Mouse (Mus musculus) limb, embryonic 12.5 days (tissue): ENCODE measurements around the gene Bmt2. TPM values are rescaled to one million over a fixed set of nuclear protein-coding genes. Genes with fewer than 3 reads are reported as not detected.

ENCODE experiments used
- ATAC-seq: fragments of 200-750 bp; cut with Nextera tagmentation; 2 replicates; pipeline ENCODE4 v1.8.0; 2017; ENCODE audit warnings: low read depth, moderate TSS enrichment; ENCODE audit not compliant: insufficient number of reproducible peaks, insufficient read depth, low FRiP score, low TSS enrichment
- H3K27ac ChIP-seq: fragments of 300-500 bp; sonication (generic); 2 replicates; pipeline ENCODE4 v1.5.1; 2016; ENCODE audit warnings: mild to moderate bottlenecking, moderate library complexity
- H3K27me3 ChIP-seq: fragments of 300-500 bp; sonication (generic); 2 replicates; pipeline ENCODE4 v1.6.1; 2016; ENCODE audit warnings: mild to moderate bottlenecking, moderate library complexity
- H3K36me3 ChIP-seq: fragments of 300-500 bp; sonication (generic); 2 replicates; pipeline ENCODE4 v1.6.1; 2016; ENCODE audit warnings: mild to moderate bottlenecking, moderate library complexity
- H3K4me1 ChIP-seq: fragments of 300-500 bp; sonication (generic); replicated peaks from 2 replicates; pipeline ENCODE4 v1.6.1; 2016
- H3K4me2 ChIP-seq: fragments of 300-500 bp; sonication (generic); 2 replicates; pipeline ENCODE4 v1.6.1; 2016; ENCODE audit warnings: mild to moderate bottlenecking, moderate library complexity
- H3K4me3 ChIP-seq: fragments of 300-500 bp; sonication (generic); replicated peaks from 2 replicates; pipeline ENCODE4 v1.5.1; 2016; ENCODE audit warnings: mild to moderate bottlenecking
- H3K9ac ChIP-seq: fragments of 300-500 bp; sonication (generic); replicated peaks from 2 replicates; pipeline ENCODE4 v1.6.1; 2016; ENCODE audit warnings: mild to moderate bottlenecking, moderate library complexity
- H3K9me3 ChIP-seq: fragments of 300-500 bp; sonication (generic); 2 replicates; pipeline ENCODE4 v1.6.1; 2016; ENCODE audit warnings: mild to moderate bottlenecking, moderate library complexity
- WGBS: fragments of 180-500 bp; shearing (Covaris S2); methylation state at CpG from one replicate; pipeline ENCODE4 v1.1.7; 2016; 5-methylcytosine and 5-hydroxymethylcytosine counted together
- polyA plus RNA-seq: library from polyadenylated mRNA; unstranded; fragments of >200 nt; fragmentation: Nextera tagmentation; extraction: Ambion mirVana; gene quantifications from 2 replicates; pipeline ENCODE4 v1.2.1, GENCODE M21; 2016

Gene Bmt2
- polyA plus RNA-seq, 1 experiment from 2014 or later, result 23.7 TPM

DNA sequence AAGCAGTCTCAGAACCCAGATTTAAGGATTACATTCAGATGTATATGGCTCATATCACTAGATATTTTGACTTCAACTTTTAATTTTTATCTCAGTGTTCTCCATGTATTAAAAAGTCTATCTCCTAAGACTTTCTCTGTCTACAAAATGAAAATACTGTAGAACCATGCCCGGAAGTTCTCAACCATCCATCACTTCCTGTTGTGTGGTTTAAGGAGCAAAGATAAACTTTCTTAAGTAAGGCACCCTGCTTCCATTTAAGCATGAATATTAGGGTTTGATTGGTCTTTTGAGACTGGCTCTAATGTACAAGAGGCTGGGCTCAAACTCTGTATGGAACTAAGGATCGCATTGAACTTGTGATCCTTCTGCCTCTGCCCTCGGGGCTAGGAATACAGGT lies 63.2 kb downstream of the Bmt2 start:
- 92% methylated on average over 3 of the region's 3 CpGs for WGBS
- Histone ChIP-seq H3K9ac (no peak overlapping the region), H3K4me3 (no peak overlapping the region), H3K4me2 (no peak overlapping the region), H3K27me3 (no peaks in the 10 kb centered on the region), H3K9me3 (no peaks in the 10 kb centered on the region), H3K4me1 (no peaks in the 10 kb centered on the region), H3K27ac (no peak overlapping the region), H3K36me3 (no peaks in the 10 kb centered on the region)
- ATAC-seq, result no peak

- Histone ChIP-seq H3K4me2 (no peak overlapping the region), H3K4me3 (no peak overlapping the region), H3K4me1 (no peaks in the 10 kb centered on the region), H3K27ac (no peak overlapping the region), H3K27me3 (no peaks in the 10 kb centered on the region), H3K9ac (no peak overlapping the region), H3K9me3 (no peaks in the 10 kb centered on the region), H3K36me3 (no peaks in the 10 kb centered on the region)
- WGBS, result 78% methylated on average over 3 of the region's 3 CpGs
- ATAC-seq, result peak; percentile 56; the same call in 1 of the 2 replicates
These were observed 64.1 kb downstream of the Bmt2 start for GRCm38 (mm10) chr6:13613671-13614070.

DNA sequence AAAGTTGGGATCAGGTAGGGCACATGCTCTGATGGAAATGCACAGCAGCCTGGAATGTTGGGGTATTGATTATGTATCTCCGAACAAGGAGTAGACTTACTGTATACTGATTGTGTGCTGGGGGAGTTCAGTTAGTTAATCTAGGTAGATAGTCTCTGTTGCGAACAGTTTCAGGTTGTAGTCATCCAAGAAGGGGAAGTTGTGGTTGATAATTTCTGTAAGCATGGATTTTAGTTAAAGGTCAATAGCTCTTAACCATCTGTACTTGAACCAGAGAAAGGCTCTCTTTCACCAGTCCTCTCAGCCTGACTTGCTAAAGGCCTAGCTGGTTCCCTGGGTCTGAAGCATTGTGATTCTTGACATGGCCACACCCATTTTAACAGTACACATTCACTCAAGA lies 66.9 kb downstream of the Bmt2 start:
- no peak overlapping the region for H3K4me3 ChIP-seq
- no peak overlapping the region for H3K4me2 ChIP-seq
- H3K9ac ChIP-seq, result no peak overlapping the region
- no peak for ATAC-seq
- no peaks in the 10 kb centered on the region for H3K27me3 ChIP-seq
- no peak overlapping the region for H3K27ac ChIP-seq
- H3K4me1 ChIP-seq, result peaks cover 14% of the 10 kb centered on the region
- 97% methylated on average over 2 of the region's 2 CpGs for WGBS
- H3K9me3 ChIP-seq, result no peaks in the 10 kb centered on the region
- H3K36me3 ChIP-seq, result no peaks in the 10 kb centered on the region

DNA sequence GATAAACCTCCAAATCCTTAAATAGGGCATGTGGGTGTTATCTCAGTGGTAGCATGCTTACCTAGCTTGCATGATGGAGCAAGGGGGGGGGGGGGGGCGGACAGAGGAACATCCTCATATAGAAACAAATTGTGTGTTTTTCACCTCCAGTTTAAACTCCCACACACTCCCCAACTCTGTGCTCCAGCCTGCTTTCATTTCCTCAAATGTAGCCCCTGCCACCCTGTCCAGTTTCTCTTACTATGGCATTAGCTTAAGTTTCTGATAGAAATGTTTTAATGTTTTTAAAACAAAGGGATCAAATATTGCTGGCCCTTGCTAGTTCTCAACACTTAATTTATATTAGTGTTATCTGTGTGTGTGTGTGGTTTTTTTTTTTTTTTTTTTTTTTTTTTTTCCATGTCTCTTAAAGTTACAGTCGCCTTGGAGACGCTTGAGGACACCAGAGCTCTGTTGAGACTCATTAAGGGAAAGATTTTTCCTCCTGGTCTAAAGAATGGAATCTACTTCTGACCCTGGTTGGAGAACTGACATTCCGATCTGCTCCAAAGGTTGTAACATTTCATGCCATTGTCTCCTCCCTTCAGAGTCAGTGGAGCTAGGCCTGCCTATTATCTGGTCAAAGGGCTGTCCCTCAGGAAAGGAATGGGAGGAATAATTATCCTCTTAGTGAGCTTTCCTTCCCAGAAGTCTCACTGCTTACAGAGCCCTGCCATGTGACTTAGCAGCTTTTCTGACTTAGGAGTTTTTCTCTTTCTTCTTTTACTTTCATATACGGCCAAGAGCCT lies 68.2 kb downstream of the Bmt2 start:
- no peak for ATAC-seq
- 88% methylated on average over 5 of the region's 5 CpGs for WGBS
- no peak overlapping the region for H3K4me3 ChIP-seq

DNA sequence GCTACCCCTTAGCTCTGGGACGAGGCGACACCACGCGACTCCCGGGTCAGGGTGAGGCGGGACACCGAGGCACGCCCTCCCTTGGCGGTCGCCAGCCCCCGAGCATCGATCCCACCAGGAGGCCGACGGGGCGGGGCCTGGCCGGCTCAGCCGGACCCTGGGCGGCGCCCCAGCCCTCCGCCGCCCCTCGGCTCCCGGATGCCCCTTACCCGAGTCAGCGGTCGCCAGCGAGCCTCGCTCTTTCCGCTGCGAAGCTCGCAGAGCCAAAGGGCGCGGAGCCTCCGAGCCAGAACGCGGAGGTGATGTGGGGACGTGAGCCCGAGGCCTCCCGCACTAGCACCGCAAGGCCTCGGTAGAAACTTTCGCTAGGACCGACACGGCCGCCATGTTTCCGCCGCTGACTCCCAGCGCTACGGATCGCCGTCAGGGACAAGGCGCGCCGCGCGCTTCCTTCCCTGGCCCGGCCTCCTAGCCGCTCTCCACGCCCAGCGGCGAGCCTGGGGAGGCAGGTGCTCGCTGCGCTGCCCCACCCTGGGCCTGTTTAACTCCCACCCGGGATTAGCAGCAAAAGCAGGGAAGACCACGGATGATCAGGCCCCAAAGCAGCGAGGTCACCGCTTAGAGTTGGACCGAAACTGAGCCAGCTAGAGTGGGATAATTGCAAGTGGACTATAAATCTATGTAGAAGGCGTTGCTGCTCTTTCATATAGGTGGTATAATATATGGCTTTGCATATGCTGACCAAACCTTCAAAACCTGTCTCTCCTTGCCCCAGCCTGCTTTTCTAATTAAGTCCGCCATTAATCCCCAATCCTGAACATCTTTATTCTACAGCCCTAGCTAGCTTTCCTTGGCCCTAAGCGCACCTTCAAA lies 69.9 kb downstream of the Bmt2 start, which contains the start of gene Tmem168:
Gene Tmem168, minus strand, starts transcription at position 480 of the 873 bp plus-strand sequence.
- H3K4me3 ChIP-seq, result peak within 1 kb of the TSS; percentile 71
- H3K9me3 ChIP-seq, result no peaks in the 10 kb centered on the region
- peak; percentile 96 for ATAC-seq
- H3K27ac ChIP-seq, result peak within 1 kb of the TSS; percentile 98
- H3K4me1 ChIP-seq, result peaks cover 14% of the 10 kb centered on the region
- H3K36me3 ChIP-seq, result peaks cover 7% of the 10 kb centered on the region; the same call in 1 of the 2 replicates
- H3K9ac ChIP-seq, result peak within 1 kb of the TSS; percentile 85
- no peaks in the 10 kb centered on the region for H3K27me3 ChIP-seq
- 2% methylated on average over 68 of the region's 71 CpGs for WGBS
- H3K4me2 ChIP-seq, result peak within 1 kb of the TSS; percentile 67

More for the DNA sequence above, 68.2 kb downstream of the Bmt2 start:
- Histone ChIP-seq H3K4me1 (peaks cover 14% of the 10 kb centered on the region), H3K9ac (no peak overlapping the region), H3K4me2 (no peak overlapping the region), H3K36me3 (no peaks in the 10 kb centered on the region), H3K27ac (no peak overlapping the region), H3K27me3 (no peaks in the 10 kb centered on the region), H3K9me3 (no peaks in the 10 kb centered on the region)

DNA sequence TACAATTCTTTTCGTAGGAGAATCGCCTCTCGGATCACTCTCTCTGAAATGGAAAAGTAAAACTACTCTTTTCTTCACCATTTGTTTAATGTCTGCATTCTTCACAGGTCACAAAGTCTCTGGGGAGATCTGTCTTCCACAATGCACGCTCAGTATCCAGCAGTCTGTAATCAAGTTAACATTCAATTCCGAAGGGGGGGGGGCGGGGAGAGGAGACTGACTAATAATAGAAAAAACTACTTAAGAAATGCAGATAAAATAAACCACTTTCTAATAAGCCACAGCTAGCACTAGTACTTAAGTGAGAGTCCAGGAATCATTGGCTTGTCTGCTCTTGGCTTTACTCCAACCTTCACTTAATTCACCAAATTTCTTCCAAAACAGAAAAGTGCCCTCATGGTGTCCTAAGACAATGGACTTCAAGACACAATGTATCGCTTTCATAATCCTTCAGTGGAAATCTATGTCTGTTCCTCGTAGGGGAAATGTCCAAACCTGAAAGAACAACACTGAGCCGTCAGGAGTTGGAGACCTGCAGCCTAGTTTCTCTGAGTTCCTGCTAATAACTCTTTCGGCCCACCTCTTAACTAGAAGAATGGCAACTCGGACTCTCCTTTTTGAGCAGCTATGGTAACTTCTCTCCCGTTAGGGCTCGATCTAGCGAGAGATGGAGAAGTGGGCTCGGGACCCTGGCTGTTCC lies 70.7 kb downstream of the Bmt2 start:
- peaks cover 15% of the 10 kb centered on the region; the same call in 1 of the 2 replicates for H3K36me3 ChIP-seq
- peak overlapping the region; percentile 67 for H3K4me2 ChIP-seq
- peak overlapping the region; percentile 85 for H3K9ac ChIP-seq
- H3K4me1 ChIP-seq, result peaks cover 14% of the 10 kb centered on the region
- H3K27me3 ChIP-seq, result no peaks in the 10 kb centered on the region
- H3K9me3 ChIP-seq, result no peaks in the 10 kb centered on the region
- WGBS, result 21% methylated on average over 15 of the region's 15 CpGs
- peak; percentile 44; the same call in 1 of the 2 replicates for ATAC-seq
- H3K4me3 ChIP-seq, result peak overlapping the region; percentile 71
- peak overlapping the region; percentile 98 for H3K27ac ChIP-seq

DNA sequence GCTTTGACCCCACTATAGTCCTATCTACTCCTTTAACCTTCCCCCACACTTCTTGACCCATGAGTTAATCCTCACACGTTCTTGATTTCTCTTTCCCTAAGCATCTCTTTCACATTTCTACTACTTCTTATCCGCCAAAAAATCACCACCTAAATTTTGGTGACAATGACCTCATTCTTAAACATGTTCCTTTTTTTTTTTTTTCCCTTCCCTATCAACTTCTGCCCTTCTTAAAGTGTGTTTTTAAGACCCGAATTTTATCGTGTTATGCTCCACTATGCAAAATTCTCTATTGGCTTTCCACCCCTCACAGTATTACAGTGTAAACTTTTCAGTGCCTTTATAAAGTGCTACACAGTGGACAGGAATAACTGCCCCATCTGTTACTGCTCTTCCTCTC lies 71.4 kb downstream of the Bmt2 start:
- WGBS, result 86% methylated on average over 4 of the region's 4 CpGs
- no peaks in the 10 kb centered on the region for H3K27me3 ChIP-seq

DNA sequence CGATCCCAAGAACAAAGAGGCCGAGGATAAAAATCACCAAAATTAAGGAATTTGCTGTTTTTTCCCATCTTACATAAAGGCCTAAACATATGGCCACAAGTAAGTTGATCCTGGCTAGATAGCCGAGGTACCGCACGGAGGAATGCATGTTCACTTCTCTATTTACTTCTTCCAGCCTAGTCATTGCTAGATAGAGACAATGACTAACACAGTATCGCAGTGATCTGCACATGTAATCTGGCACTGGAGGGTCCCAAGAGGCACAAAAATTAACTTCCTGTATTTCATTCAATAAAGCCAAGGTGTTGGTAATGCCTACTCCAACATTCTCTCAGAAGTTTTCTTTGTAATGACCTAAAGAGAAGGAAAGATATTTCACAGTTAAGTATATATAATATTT lies 74.6 kb downstream of the Bmt2 start:
- Histone ChIP-seq H3K4me1 (peaks cover 9% of the 10 kb centered on the region), H3K4me3 (no peak overlapping the region), H3K9me3 (no peaks in the 10 kb centered on the region), H3K27me3 (no peaks in the 10 kb centered on the region), H3K4me2 (no peak overlapping the region), H3K36me3 (peaks cover 23% of the 10 kb centered on the region; the same call in 1 of the 2 replicates), H3K27ac (no peak overlapping the region), H3K9ac (no peak overlapping the region)
- WGBS, result 96% methylated on average over 6 of the region's 6 CpGs
- no peak for ATAC-seq

More for the DNA sequence above, 71.4 kb downstream of the Bmt2 start:
- Histone ChIP-seq H3K36me3 (peaks cover 21% of the 10 kb centered on the region; the same call in 1 of the 2 replicates), H3K27ac (no peak overlapping the region), H3K4me2 (peak overlapping the region; percentile 67), H3K4me3 (peak overlapping the region; percentile 71), H3K9ac (no peak overlapping the region), H3K4me1 (peaks cover 14% of the 10 kb centered on the region), H3K9me3 (no peaks in the 10 kb centered on the region)
- no peak for ATAC-seq

- Histone ChIP-seq H3K27ac (no peak overlapping the region), H3K9ac (no peak overlapping the region), H3K4me3 (no peak overlapping the region), H3K27me3 (no peaks in the 10 kb centered on the region), H3K36me3 (peaks cover 23% of the 10 kb centered on the region; the same call in 1 of the 2 replicates), H3K4me2 (no peak overlapping the region), H3K9me3 (no peaks in the 10 kb centered on the region), H3K4me1 (peaks cover 5% of the 10 kb centered on the region)
- ATAC-seq, result no peak
- WGBS, result 87% methylated on average over 6 of the region's 6 CpGs
These were observed 76.2 kb downstream of the Bmt2 start for GRCm38 (mm10) chr6:13601587-13601986.

DNA sequence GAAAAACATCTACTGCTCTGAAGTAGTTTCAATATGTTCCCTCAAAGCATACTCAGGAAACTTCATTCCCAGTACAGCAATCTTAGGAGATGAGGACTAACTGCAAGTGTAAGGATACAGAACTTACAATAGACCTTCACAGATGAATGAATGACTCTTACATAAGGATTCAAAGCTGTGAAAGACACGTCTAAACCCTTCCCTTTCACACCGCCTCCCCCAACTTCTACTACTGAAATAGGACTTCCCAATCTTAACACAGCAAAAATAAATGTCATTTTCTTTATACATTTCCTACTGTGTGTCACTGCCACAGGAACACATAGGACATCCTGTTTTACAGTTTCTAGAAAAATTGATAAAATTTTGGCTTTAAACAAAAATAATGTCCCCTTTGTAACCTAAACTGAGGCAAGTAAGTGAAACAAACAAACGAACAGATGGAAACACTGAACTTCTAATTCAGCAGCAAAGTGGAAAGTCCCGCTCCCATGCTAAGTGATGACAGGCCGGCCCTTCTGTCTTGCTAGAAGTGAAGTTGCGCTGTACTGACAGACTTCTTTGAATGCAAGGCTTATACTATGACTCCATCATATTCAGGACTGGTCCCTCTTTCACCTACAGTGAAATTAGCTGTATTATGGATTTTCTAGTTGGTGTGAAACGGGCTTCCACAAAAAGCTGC lies 79.4 kb downstream of the Bmt2 start:
- H3K27ac ChIP-seq, result no peak overlapping the region
- no peak overlapping the region for H3K4me2 ChIP-seq
- 85% methylated on average over 7 of the region's 7 CpGs for WGBS
- no peak overlapping the region for H3K9ac ChIP-seq
- peaks cover 32% of the 10 kb centered on the region for H3K36me3 ChIP-seq
- no peak overlapping the region for H3K4me3 ChIP-seq
- no peaks in the 10 kb centered on the region for H3K9me3 ChIP-seq
- no peak for ATAC-seq
- H3K4me1 ChIP-seq, result no peaks in the 10 kb centered on the region; the same call in 1 of the 2 replicates
- H3K27me3 ChIP-seq, result no peaks in the 10 kb centered on the region
